Mouse (Mus musculus) adrenal gland, adult 8-10 months (tissue): ENCODE results near the gene Efcab1. TPM values are rescaled to one million over a fixed set of nuclear protein-coding genes. Genes with fewer than 3 reads are reported as not detected.

Experiments used
- DNase-seq: peaks from one replicate; pipeline ENCODE4 v3.0.0; 2022
- total RNA-seq, 4 experiments: library from RNA; stranded (reverse); gene quantifications; 2 replicates each; pipeline ENCODE4 v1.2.4; 2022

Gene Efcab1
- total RNA-seq, 4 experiments from 2014 or later, result 2.3 to 4.9 (median 3.7) TPM

DNA sequence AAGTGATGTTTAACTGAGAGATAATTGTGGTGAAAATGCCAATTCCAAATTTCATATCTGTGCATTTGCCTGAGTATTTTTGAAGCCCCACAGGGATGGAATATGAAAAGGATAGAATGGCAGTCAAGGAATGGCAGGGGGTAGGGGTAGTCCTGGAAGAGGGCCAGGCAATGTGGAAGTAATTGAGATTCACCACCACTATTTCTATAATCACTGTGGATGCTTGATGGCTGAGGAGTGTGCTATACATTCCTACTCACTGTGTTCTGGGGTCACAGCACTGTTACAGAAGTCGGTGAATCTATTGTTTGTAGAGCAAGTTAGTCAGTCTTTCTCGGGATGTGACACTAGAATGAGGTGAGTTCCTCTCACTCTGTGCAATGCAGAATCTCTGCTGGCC is 108.3 kb downstream of the Efcab1 start:
- no peak for DNase-seq
